ENCODE assay signal across 8 mouse cellular contexts in genomic region chr12:72197925-72198486, GRCm38 (mm10). TPM values are rescaled to one million over a fixed set of nuclear protein-coding genes. Genes with fewer than 3 reads are reported as not detected.
A peak's percentile ranks its signal among the peaks of the same experiment; 100 is the strongest.
DNase-seq lines count a peak whose midpoint lies in the region; ATAC-seq and TF ChIP-seq lines count a peak whose summit lies in the region.

No protein-coding gene starts in this region.

- DNase-seq in gastrocnemius, postnatal 14 days = peak; percentile 12
- DNase-seq in gastrocnemius, adult 2 months = no peak
- peak; percentile 87 for DNase-seq in ZHBTc4 (ENCODE audit: low read depth, low spot score)
- peak; percentile 76 for DNase-seq in forebrain, embryonic 14.5 days (ENCODE audit: low spot score)
- DNase-seq in testis, postnatal 10 days (ENCODE audit: low spot score) = peak; percentile 48
- no peak for DNase-seq in frontal cortex, postnatal 25 days (ENCODE audit: low spot score in 2 of 2)
- DNase-seq in spleen, postnatal 36 days (ENCODE audit: low spot score in 2 of 2) = no peak

- no peak for TF ChIP-seq CTCF in gastrocnemius, adult 2 months (IDR thresholded peaks at IDR 0.05)

- 54% methylated on average over 18 of the region's 18 CpGs for WGBS in forebrain, embryonic 14.5 days
- WGBS in hindbrain, embryonic 15.5 days = 48% methylated on average over 18 of the region's 18 CpGs

- H3K27ac ChIP-seq in gastrocnemius, adult 2 months = no peak overlapping the region
- H3K27ac ChIP-seq in forebrain, embryonic 14.5 days (ENCODE audit: low read depth, low read length) = no peak overlapping the region
- H3K27ac ChIP-seq in hindbrain, embryonic 15.5 days (replicated peaks) = no peak overlapping the region

- no peaks in the 10 kb centered on the region; the same call in 1 of the 2 replicates for H3K4me1 ChIP-seq in forebrain, embryonic 14.5 days (ENCODE audit: control insufficient read depth, insufficient read depth, low read length)
- peaks cover 10% of the 10 kb centered on the region for H3K4me1 ChIP-seq in hindbrain, embryonic 15.5 days (replicated peaks)

- no peaks in the 10 kb centered on the region for H3K36me3 ChIP-seq in forebrain, embryonic 14.5 days (ENCODE audit: control insufficient read depth, insufficient read depth, low read length)
- H3K36me3 ChIP-seq in hindbrain, embryonic 15.5 days = no peaks in the 10 kb centered on the region

- intact Hi-C loops in gastrocnemius, postnatal 14 days (cut with DNase I; ENCODE audit: low total_unique reads) = no loop called here
- intact Hi-C loops in gastrocnemius, adult 2 months (cut with DNase I) = no loop called here

- H3K27me3 ChIP-seq in forebrain, embryonic 14.5 days (replicated peaks; ENCODE audit: control insufficient read depth, insufficient read depth, low read length) = no peaks in the 10 kb centered on the region
- no peaks in the 10 kb centered on the region for H3K27me3 ChIP-seq in hindbrain, embryonic 15.5 days

- no peaks in the 10 kb centered on the region for H3K9me3 ChIP-seq in forebrain, embryonic 14.5 days (replicated peaks; ENCODE audit: control insufficient read depth, low read length)
- H3K9me3 ChIP-seq in hindbrain, embryonic 15.5 days = no peaks in the 10 kb centered on the region

- H3K4me2 ChIP-seq in forebrain, embryonic 14.5 days (ENCODE audit: low read length) = no peak overlapping the region
- peak overlapping the region; percentile 13; the same call in 1 of the 2 replicates for H3K4me2 ChIP-seq in hindbrain, embryonic 15.5 days

- H3K9ac ChIP-seq in forebrain, embryonic 14.5 days (ENCODE audit: low read length) = no peak overlapping the region
- no peak overlapping the region for H3K9ac ChIP-seq in hindbrain, embryonic 15.5 days

- ATAC-seq in forebrain, embryonic 14.5 days = peak; percentile 85
- peak; percentile 61 for ATAC-seq in hindbrain, embryonic 15.5 days (ENCODE audit: low FRiP score, low read depth)

- H3K4me3 ChIP-seq in gastrocnemius, adult 2 months = no peak overlapping the region
- no peak overlapping the region for H3K4me3 ChIP-seq in forebrain, embryonic 14.5 days (ENCODE audit: low read depth, low read length)
- no peak overlapping the region for H3K4me3 ChIP-seq in hindbrain, embryonic 15.5 days

RNA-seq across cellular contexts. Expression of gene Ccdc175, which starts 13.2 kb away (rescaled TPM):
- not detected for total RNA-seq in gastrocnemius, postnatal 14 days (2021)
- not detected for total RNA-seq in gastrocnemius, adult 2 months (2021)
- polyA plus RNA-seq in forebrain, embryonic 14.5 days (2014; fragmentation: Nextera tagmentation; extraction: Ambion mirVana) = not detected in 2 replicates
- 0.12 TPM in 1 of 2 replicates, not detected in the other for polyA plus RNA-seq in hindbrain, embryonic 15.5 days (2015; fragmentation: Nextera tagmentation; extraction: Ambion mirVana)

Comparison
In these comparisons a context has a peak if more than half of its experiments do, and no peak if none do; other contexts are left out.
1. DNase-seq: peak in gastrocnemius, postnatal 14 days (single experiment), ZHBTc4 (single experiment), forebrain, embryonic 14.5 days (single experiment) and testis, postnatal 10 days (single experiment); none in gastrocnemius, adult 2 months (single experiment), frontal cortex, postnatal 25 days (0 of 2) and spleen, postnatal 36 days (0 of 2).